Mouse (Mus musculus) heart, postnatal 0 days (tissue): ENCODE measurements around the gene Syn3. TPM values are rescaled to one million over a fixed set of nuclear protein-coding genes. Genes with fewer than 3 reads are reported as not detected.
"Not testable (repeated sequence)": the region's sequence is repeated elsewhere in the genome, so short reads cannot be mapped to it uniquely, and the experiment has no call there.

Experiments
- ATAC-seq: fragments of 200-750 bp; cut with Nextera tagmentation; 2 replicates; pipeline ENCODE4 v1.8.0; 2017; ENCODE audit warnings: low read depth, moderate number of reproducible peaks, moderate library complexity; ENCODE audit not compliant: insufficient read depth
- DNase-seq: peaks from one replicate; pipeline ENCODE4 v3.0.0-alpha.2; 2016; ENCODE audit warnings: low spot score
- H3K27ac ChIP-seq: fragments of 300-500 bp; sonication (generic); 2 replicates; pipeline ENCODE4 v1.5.1; 2014; ENCODE audit warnings: low read depth, mild to moderate bottlenecking
- H3K27me3 ChIP-seq: fragments of 300-500 bp; sonication (generic); 2 replicates; pipeline ENCODE4 v1.6.1; 2014; ENCODE audit warnings: low read length, mixed read lengths; ENCODE audit not compliant: control insufficient read depth, insufficient read depth
- H3K36me3 ChIP-seq: fragments of 300-500 bp; sonication (generic); replicated peaks from 2 replicates; pipeline ENCODE4 v1.6.1; 2014; ENCODE audit warnings: low read length, mixed read lengths; ENCODE audit not compliant: control insufficient read depth, insufficient read depth
- H3K4me1 ChIP-seq: fragments of 300-500 bp; sonication (generic); 2 replicates; pipeline ENCODE4 v1.6.1; 2014; ENCODE audit warnings: antibody characterized with exemption; ENCODE audit not compliant: control insufficient read depth, insufficient read depth
- H3K4me2 ChIP-seq: fragments of 300-500 bp; sonication (generic); 2 replicates; pipeline ENCODE4 v1.6.1; 2014; ENCODE audit warnings: low read depth, mild to moderate bottlenecking, low read length, moderate library complexity
- H3K4me3 ChIP-seq: fragments of 300-500 bp; sonication (generic); 2 replicates; pipeline ENCODE4 v1.5.1; 2014; ENCODE audit warnings: low read depth, low read length
- H3K9ac ChIP-seq: fragments of 300-500 bp; sonication (generic); replicated peaks from 2 replicates; pipeline ENCODE4 v1.6.1; 2014; ENCODE audit warnings: low read depth, low read length, mixed read lengths
- H3K9me3 ChIP-seq: fragments of 300-500 bp; sonication (generic); replicated peaks from 2 replicates; pipeline ENCODE4 v1.6.1; 2016; ENCODE audit warnings: low read length; ENCODE audit not compliant: control insufficient read depth
- CTCF ChIP-seq: IDR thresholded peaks from 2 replicates; pipeline ENCODE4 v1.5.1; 2016; ENCODE audit warnings: antibody characterized with exemption, control low read depth, low read depth
- EP300 ChIP-seq: IDR thresholded peaks from 2 replicates; pipeline ENCODE4 v1.6.1; 2016; ENCODE audit warnings: antibody characterized with exemption, low read depth
- WGBS: fragments of 180-500 bp; shearing (Covaris S2); extraction: QIAGEN DNeasy Blood & Tissue Kit; methylation state at CpG from one replicate; pipeline ENCODE4 v1.1.7; 2014; 5-methylcytosine and 5-hydroxymethylcytosine counted together
- polyA plus RNA-seq: library from polyadenylated mRNA; unstranded; fragments of >200 nt; fragmentation: Nextera tagmentation; extraction: Ambion mirVana; gene quantifications from 2 replicates; pipeline ENCODE4 v1.2.1, GENCODE M21; 2015
- total RNA-seq: library from RNA; depleted of rRNA; stranded (reverse); fragments of >200 nt; gene quantifications from 2 replicates; pipeline ENCODE4 v1.2.3, GENCODE M21; 2014; ENCODE audit warnings: low replicate concordance; rRNA removed

Gene Syn3
- 0.15 TPM in 1 of 2 replicates, not detected in the other for total RNA-seq
- polyA plus RNA-seq, result 0.48 and 0.60 TPM in 2 replicates

- H3K4me1 ChIP-seq, result peaks cover 5% of the 10 kb centered on the region; the same call in 1 of the 2 replicates
- H3K27me3 ChIP-seq, result no peaks in the 10 kb centered on the region
- WGBS, result under 1% methylated on average over 21 of the region's 21 CpGs
- ATAC-seq (peak; percentile 99), DNase-seq (peak; percentile 92)
- H3K36me3 ChIP-seq, result no peaks in the 10 kb centered on the region
- peak within 1 kb of the TSS; percentile 56 for H3K4me3 ChIP-seq
- H3K9me3 ChIP-seq, result no peaks in the 10 kb centered on the region
- peak within 1 kb of the TSS; percentile 55 for H3K9ac ChIP-seq
- H3K4me2 ChIP-seq, result peak within 1 kb of the TSS; percentile 75
- peak; percentile 90 for TF ChIP-seq CTCF
- TF ChIP-seq EP300, result no peak
- H3K27ac ChIP-seq, result no peak within 1 kb of the TSS
Observed at GRCm38 (mm10) chr10:86498673-86499391, at the start of gene Syn3. Gene Syn3, minus strand, starts transcription at chr10:86498896.

- 64% methylated on average over 2 of the region's 5 CpGs for WGBS
- H3K4me1 ChIP-seq, DNase-seq, H3K4me3 ChIP-seq, ATAC-seq, H3K9ac ChIP-seq, H3K36me3 ChIP-seq, H3K4me2 ChIP-seq, H3K27me3 ChIP-seq, H3K27ac ChIP-seq, H3K9me3 ChIP-seq: not testable (repeated sequence)
Observed at GRCm38 (mm10) chr10:86526357-86526874, 27.7 kb upstream of the Syn3 start.

DNA sequence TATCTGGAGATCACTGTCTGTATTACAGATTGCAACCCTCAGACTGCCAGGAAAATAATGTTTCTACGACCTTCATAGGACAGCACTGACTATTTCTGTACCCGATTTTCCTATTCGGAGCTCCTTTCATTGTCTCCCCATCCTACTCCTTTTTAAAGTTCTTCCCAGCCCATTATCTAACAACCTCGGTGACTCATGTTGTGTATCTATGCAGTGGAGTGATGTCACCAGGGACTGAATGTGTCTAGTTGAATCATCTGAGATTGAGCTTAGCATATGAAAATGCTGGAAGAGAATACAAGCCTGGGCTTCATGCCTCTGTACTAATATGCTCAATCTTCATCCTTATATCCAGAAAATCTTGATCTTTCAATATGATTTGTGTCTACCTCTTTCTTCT lies 15.1 kb upstream of the Syn3 start:
- ATAC-seq (no peak), DNase-seq (no peak)
- H3K4me2 ChIP-seq, result no peak overlapping the region
- no peak overlapping the region for H3K4me3 ChIP-seq
- H3K4me1 ChIP-seq, result no peaks in the 10 kb centered on the region
- H3K27ac ChIP-seq, result no peak overlapping the region
- H3K36me3 ChIP-seq, result no peaks in the 10 kb centered on the region
- TF ChIP-seq CTCF (no peak), EP300 (no peak)
- H3K9me3 ChIP-seq, result 0 out of 2 replicates have a peak, but pooled peaks cover 7% of the 10 kb centered on the region
- 59% methylated on average over 4 of the region's 4 CpGs for WGBS
- H3K27me3 ChIP-seq, result no peaks in the 10 kb centered on the region
- no peak overlapping the region for H3K9ac ChIP-seq

DNA sequence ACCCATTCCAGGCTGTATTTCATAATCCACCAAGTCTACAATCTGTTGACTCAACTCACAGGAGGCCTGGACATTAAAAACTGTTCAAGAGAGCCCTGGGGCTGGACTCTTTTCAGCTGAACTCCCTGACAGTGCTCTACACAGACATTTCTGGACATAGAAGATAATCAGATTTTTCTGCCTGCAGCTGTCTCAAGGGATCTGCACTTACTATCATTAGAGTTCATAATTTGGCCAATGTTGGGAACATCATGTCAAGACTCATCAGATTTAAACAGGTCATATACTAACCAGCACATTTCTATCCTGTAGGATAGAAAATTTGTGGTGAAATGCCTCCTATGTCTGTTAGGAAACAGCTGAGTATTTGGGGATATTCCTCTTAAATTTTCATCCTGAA lies 12.2 kb upstream of the Syn3 start:
- Histone ChIP-seq H3K4me1 (no peaks in the 10 kb centered on the region), H3K4me2 (no peak overlapping the region), H3K4me3 (no peak overlapping the region), H3K36me3 (no peaks in the 10 kb centered on the region), H3K27me3 (no peaks in the 10 kb centered on the region), H3K27ac (no peak overlapping the region), H3K9me3 (0 out of 2 replicates have a peak, but pooled peaks cover 7% of the 10 kb centered on the region), H3K9ac (no peak overlapping the region)
- TF ChIP-seq EP300, result no peak
- no peak for TF ChIP-seq CTCF
- ATAC-seq, result no peak
- no peak for DNase-seq

GRCm38 (mm10) chr10:86502063-86502462 lies 3.4 kb upstream of the Syn3 start:
- H3K27me3 ChIP-seq, result no peaks in the 10 kb centered on the region
- H3K4me3 ChIP-seq, result no peak overlapping the region
- no peak overlapping the region for H3K27ac ChIP-seq
- WGBS, result 74% methylated on average over 2 of the region's 2 CpGs
- peaks cover 5% of the 10 kb centered on the region; the same call in 1 of the 2 replicates for H3K4me1 ChIP-seq
- H3K36me3 ChIP-seq, result no peaks in the 10 kb centered on the region
- no peak for TF ChIP-seq CTCF
- no peak for TF ChIP-seq EP300
- DNase-seq (no peak), ATAC-seq (no peak)
- H3K4me2 ChIP-seq, result no peak overlapping the region
- H3K9me3 ChIP-seq, result no peaks in the 10 kb centered on the region
- H3K9ac ChIP-seq, result no peak overlapping the region
